Mouse (Mus musculus): ENCODE data around the gene C87436.

- TF ChIP-seq CTCF (IDR thresholded peaks at IDR 0.05; ENCODE audit: borderline replicate concordance, insufficient read depth, low read length), result no peak
- TF ChIP-seq POLR2A (IDR thresholded peaks at IDR 0.05; ENCODE audit: low read depth, low read length), result no peak; the same call in none of the 2 replicates
These were observed 34.9 kb downstream of the C87436 start for GRCm38 (mm10) chr6:86473077-86473476.

Data from embryonic fibroblast, embryonic 13.5 days (primary cell).